Mouse (Mus musculus): ENCODE measurements around the gene Cldn12. TPM values are rescaled to one million over a fixed set of nuclear protein-coding genes. Genes with fewer than 3 reads are reported as not detected.
A peak's percentile ranks its signal among the peaks of the same experiment; 100 is the strongest.

Gene Cldn12
- polyA plus RNA-seq, 1 experiment from 2014 or later = 17.8 TPM

DNA sequence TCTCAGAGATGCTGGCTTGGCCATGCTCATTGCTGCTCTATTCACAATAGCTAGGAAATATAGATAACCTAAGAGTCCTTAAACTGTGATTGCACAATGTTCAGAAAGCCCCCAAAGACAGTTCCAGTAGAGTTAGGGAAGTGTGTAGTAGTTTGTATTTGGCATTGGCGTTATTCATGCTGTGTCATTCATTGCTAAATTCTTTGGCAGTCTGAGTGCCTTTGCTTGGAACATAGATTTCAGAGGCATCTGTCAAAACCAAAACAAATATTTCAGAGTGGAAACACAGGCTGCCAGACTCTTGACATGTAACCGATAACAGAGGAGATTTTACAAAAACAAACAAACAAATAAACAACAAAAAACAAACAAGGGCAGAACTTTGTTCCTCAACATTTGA lies 13.2 kb downstream of the Cldn12 start:
- Histone ChIP-seq H3K4me2 (replicated peaks) (no peak overlapping the region), H3K4me3 (replicated peaks; ENCODE audit: low read length) (no peak overlapping the region), H3K27me3 (ENCODE audit: control insufficient read depth, insufficient read depth, low read length) (no peaks in the 10 kb centered on the region), H3K4me1 (replicated peaks; ENCODE audit: control insufficient read depth, insufficient read depth, low read length) (no peaks in the 10 kb centered on the region), H3K36me3 (replicated peaks; ENCODE audit: control insufficient read depth, insufficient read depth) (no peaks in the 10 kb centered on the region), H3K9me3 (ENCODE audit: control insufficient read depth, low read length) (no peaks in the 10 kb centered on the region), H3K27ac (no peak overlapping the region), H3K9ac (no peak overlapping the region)
- DNase-seq (ENCODE audit: low spot score) = no peak
- no peak for ATAC-seq (ENCODE audit: low FRiP score)
- 78% methylated on average over 2 of the region's 2 CpGs for WGBS

DNA sequence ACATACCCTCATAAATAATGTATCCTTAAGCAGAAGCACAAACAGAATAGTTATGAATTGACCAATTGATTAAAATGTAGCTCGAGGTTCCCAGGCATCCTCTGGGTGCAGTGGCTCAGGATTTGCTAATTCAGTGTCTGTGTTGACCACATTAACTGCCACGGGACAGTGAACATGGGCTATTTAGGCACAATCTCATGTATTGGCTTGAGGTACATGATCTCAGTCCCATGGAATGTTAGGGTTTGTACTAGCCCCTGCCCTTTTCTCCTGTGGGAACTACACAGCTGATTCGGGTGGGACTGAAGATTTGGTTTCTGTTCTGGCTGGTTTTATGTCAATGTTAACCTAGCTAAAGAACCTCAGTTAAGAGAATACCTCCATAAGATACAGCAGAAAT lies 18.4 kb downstream of the Cldn12 start:
- no peaks in the 10 kb centered on the region for H3K27me3 ChIP-seq (ENCODE audit: control insufficient read depth, insufficient read depth, low read length)
- H3K9me3 ChIP-seq (ENCODE audit: control insufficient read depth, low read length) = no peaks in the 10 kb centered on the region
- H3K4me2 ChIP-seq (replicated peaks) = no peak overlapping the region
- no peak overlapping the region for H3K27ac ChIP-seq
- no peak for DNase-seq (ENCODE audit: low spot score)
- no peaks in the 10 kb centered on the region for H3K36me3 ChIP-seq (replicated peaks; ENCODE audit: control insufficient read depth, insufficient read depth)
- no peak overlapping the region for H3K4me3 ChIP-seq (replicated peaks; ENCODE audit: low read length)
- no peak overlapping the region for H3K9ac ChIP-seq
- WGBS = 50% methylated on average over 3 of the region's 3 CpGs
- H3K4me1 ChIP-seq (replicated peaks; ENCODE audit: control insufficient read depth, insufficient read depth, low read length) = no peaks in the 10 kb centered on the region
- ATAC-seq (ENCODE audit: low FRiP score) = no peak

DNA sequence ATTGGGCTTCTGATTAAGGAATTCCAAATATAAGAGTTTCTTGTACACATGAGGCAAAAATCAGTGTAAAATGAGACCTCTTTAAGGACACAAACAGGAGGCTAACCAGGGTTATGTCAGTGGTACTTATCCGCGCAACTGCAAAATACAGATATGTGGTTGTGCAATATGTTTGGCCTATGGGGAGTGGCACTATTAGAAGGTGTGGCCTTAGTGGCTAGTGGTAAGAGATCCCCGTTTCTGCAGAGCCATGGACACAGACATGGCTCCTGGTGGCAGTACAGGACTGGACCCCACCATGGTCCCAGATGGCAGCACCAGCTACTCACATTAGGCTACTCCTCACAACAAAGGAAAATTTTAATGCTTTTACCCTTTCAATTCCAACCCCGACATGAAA lies 19.7 kb downstream of the Cldn12 start:
- Histone ChIP-seq H3K4me3 (replicated peaks; ENCODE audit: low read length) (no peak overlapping the region), H3K9me3 (ENCODE audit: control insufficient read depth, low read length) (no peaks in the 10 kb centered on the region), H3K4me2 (replicated peaks) (no peak overlapping the region), H3K4me1 (replicated peaks; ENCODE audit: control insufficient read depth, insufficient read depth, low read length) (no peaks in the 10 kb centered on the region), H3K27me3 (ENCODE audit: control insufficient read depth, insufficient read depth, low read length) (no peaks in the 10 kb centered on the region), H3K27ac (no peak overlapping the region), H3K36me3 (replicated peaks; ENCODE audit: control insufficient read depth, insufficient read depth) (no peaks in the 10 kb centered on the region), H3K9ac (no peak overlapping the region)
- DNase-seq (ENCODE audit: low spot score) = no peak
- WGBS = 91% methylated on average over 4 of the region's 4 CpGs
- peak; percentile 32; the same call in 1 of the 2 replicates for ATAC-seq (ENCODE audit: low FRiP score)

DNA sequence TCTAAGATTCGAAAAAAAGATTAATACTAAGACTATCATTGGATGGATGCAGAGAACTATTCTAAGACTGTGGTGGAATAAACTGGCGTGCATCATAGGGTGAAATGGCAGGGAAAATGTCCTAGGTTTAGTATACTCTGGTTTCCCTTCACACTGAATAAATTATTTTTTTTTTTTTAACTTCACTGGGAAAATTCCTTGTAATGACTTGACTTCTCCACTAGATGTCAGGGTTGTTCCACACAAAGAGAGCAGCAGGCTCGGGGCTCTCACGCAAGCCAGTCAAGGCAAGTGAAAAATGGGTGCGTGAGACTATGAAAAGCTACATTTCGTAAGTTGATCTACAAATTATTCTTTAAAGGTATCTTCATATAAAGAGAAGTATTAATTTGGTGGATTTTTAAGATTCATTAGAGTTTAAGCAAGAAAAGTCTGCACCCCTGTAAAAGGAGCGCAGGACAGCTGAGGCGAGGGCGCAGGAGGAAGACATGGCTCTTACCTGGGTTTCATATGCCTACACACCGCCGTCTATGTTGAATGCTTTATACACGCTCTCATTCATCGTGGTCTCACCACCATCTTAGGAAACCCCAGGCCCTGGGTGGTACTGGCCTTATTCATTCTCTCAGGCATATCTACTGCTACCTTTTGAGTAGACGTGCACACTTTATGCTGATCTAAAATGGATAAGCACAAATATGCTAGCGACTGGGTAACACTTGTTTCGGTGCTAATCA lies 20.3 kb downstream of the Cldn12 start:
- no peak overlapping the region for H3K4me2 ChIP-seq (replicated peaks)

DNA sequence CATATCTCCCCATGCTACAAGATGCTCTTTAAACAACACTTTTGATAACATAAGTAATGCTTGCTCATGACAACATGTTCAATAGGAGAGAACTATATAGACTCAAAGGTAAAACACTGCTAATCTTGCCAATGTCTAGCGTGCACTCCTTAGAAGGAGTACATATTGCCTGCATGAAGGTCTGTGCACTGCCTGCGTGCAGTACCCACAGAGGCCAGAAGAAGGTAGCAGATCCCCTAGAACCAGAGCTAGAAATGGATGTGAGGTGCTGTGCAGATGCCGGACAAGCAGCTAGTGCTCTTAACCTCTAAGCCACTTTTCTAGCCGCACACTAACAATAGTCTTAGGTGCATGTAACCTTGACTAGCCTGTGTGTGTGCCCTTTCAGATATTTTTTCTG lies 22.6 kb downstream of the Cldn12 start:
- no peaks in the 10 kb centered on the region for H3K9me3 ChIP-seq (ENCODE audit: control insufficient read depth, low read length)
- 97% methylated on average over 4 of the region's 4 CpGs for WGBS
- ATAC-seq (ENCODE audit: low FRiP score) = no peak

More for the DNA sequence above, 20.3 kb downstream of the Cldn12 start:
- Histone ChIP-seq H3K27me3 (ENCODE audit: control insufficient read depth, insufficient read depth, low read length) (no peaks in the 10 kb centered on the region), H3K9ac (no peak overlapping the region), H3K9me3 (ENCODE audit: control insufficient read depth, low read length) (no peaks in the 10 kb centered on the region), H3K27ac (no peak overlapping the region), H3K4me1 (replicated peaks; ENCODE audit: control insufficient read depth, insufficient read depth, low read length) (no peaks in the 10 kb centered on the region), H3K4me3 (replicated peaks; ENCODE audit: low read length) (no peak overlapping the region), H3K36me3 (replicated peaks; ENCODE audit: control insufficient read depth, insufficient read depth) (no peaks in the 10 kb centered on the region)
- peak; percentile 83 for DNase-seq (ENCODE audit: low spot score)
- peak; percentile 65; the same call in 1 of the 2 replicates for ATAC-seq (ENCODE audit: low FRiP score)
- 44% methylated on average over 16 of the region's 16 CpGs for WGBS

DNA sequence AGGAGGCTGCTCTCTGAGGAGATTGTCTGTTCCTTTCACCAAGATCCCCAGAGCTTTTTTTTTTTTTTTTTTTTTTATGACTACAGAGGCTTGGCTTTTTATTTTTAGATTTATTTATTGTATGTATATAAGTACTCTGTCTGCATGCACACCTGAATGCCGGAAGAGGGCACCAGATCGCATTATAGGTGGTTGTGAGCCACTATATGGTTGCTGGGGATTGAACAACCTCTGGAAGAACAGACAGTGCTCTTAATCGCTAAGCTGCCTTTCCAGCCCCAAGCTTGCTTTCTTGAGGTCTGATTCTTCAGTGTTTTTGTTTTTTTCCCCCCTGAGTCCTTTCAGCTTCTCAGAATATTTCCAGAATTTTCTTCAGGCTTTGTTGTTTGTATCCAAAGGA lies 28.7 kb downstream of the Cldn12 start:
- Histone ChIP-seq H3K4me2 (replicated peaks) (no peak overlapping the region), H3K27ac (no peak overlapping the region), H3K4me1 (replicated peaks; ENCODE audit: control insufficient read depth, insufficient read depth, low read length) (no peaks in the 10 kb centered on the region), H3K36me3 (replicated peaks; ENCODE audit: control insufficient read depth, insufficient read depth) (no peaks in the 10 kb centered on the region), H3K9me3 (ENCODE audit: control insufficient read depth, low read length) (no peaks in the 10 kb centered on the region), H3K9ac (no peak overlapping the region), H3K4me3 (replicated peaks; ENCODE audit: low read length) (no peak overlapping the region), H3K27me3 (ENCODE audit: control insufficient read depth, insufficient read depth, low read length) (no peaks in the 10 kb centered on the region)
- DNase-seq (ENCODE audit: low spot score) (no peak), ATAC-seq (ENCODE audit: low FRiP score) (no peak)
- WGBS = 36% methylated on average over 3 of the region's 3 CpGs

More for the DNA sequence above, 22.6 kb downstream of the Cldn12 start:
- DNase-seq (ENCODE audit: low spot score) = no peak
- H3K27ac ChIP-seq = no peak overlapping the region
- H3K9ac ChIP-seq = no peak overlapping the region
- no peak overlapping the region for H3K4me2 ChIP-seq (replicated peaks)
- H3K4me1 ChIP-seq (replicated peaks; ENCODE audit: control insufficient read depth, insufficient read depth, low read length) = no peaks in the 10 kb centered on the region
- H3K36me3 ChIP-seq (replicated peaks; ENCODE audit: control insufficient read depth, insufficient read depth) = no peaks in the 10 kb centered on the region
- H3K4me3 ChIP-seq (replicated peaks; ENCODE audit: low read length) = no peak overlapping the region
- H3K27me3 ChIP-seq (ENCODE audit: control insufficient read depth, insufficient read depth, low read length) = no peaks in the 10 kb centered on the region

- no peaks in the 10 kb centered on the region for H3K36me3 ChIP-seq (replicated peaks; ENCODE audit: control insufficient read depth, insufficient read depth)
- ATAC-seq (ENCODE audit: low FRiP score) (no peak), DNase-seq (ENCODE audit: low spot score) (no peak)
- no peaks in the 10 kb centered on the region for H3K4me1 ChIP-seq (replicated peaks; ENCODE audit: control insufficient read depth, insufficient read depth, low read length)
- no peak overlapping the region for H3K9ac ChIP-seq
- no peak overlapping the region for H3K4me3 ChIP-seq (replicated peaks; ENCODE audit: low read length)
- 67% methylated on average over 9 of the region's 9 CpGs for WGBS
- no peaks in the 10 kb centered on the region for H3K27me3 ChIP-seq (ENCODE audit: control insufficient read depth, insufficient read depth, low read length)
- no peaks in the 10 kb centered on the region for H3K9me3 ChIP-seq (ENCODE audit: control insufficient read depth, low read length)
- no peak overlapping the region for H3K27ac ChIP-seq
- no peak overlapping the region for H3K4me2 ChIP-seq (replicated peaks)
These were observed 31.4 kb downstream of the Cldn12 start for GRCm38 (mm10) chr5:5483254-5483858.

DNA sequence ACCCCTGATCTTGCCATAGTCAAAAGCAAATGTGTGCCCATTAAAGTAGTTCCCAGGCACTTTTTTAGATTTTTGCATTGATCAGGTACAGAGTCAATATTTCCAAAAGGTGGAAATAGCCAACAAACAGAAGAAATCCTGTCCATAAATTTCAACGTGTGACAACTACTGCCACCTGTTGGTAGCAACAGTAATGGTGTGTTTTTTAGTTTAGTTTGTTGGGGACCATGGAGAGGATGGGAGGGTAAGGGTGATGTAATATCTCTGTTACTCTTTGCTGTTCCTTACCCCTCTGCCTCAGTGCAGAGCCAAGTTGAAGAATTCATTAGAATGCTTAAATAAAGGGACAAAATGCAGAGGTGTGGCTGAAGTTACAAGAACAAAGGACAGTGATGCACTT lies 33.1 kb downstream of the Cldn12 start:
- peak; percentile 67 for DNase-seq (ENCODE audit: low spot score)
- Histone ChIP-seq H3K36me3 (replicated peaks; ENCODE audit: control insufficient read depth, insufficient read depth) (no peaks in the 10 kb centered on the region), H3K4me1 (replicated peaks; ENCODE audit: control insufficient read depth, insufficient read depth, low read length) (no peaks in the 10 kb centered on the region), H3K4me2 (replicated peaks) (no peak overlapping the region), H3K27ac (no peak overlapping the region), H3K9me3 (ENCODE audit: control insufficient read depth, low read length) (no peaks in the 10 kb centered on the region), H3K9ac (no peak overlapping the region), H3K4me3 (replicated peaks; ENCODE audit: low read length) (no peak overlapping the region), H3K27me3 (ENCODE audit: control insufficient read depth, insufficient read depth, low read length) (no peaks in the 10 kb centered on the region)
- 0% methylated on average over 1 of the region's 1 CpGs for WGBS
- no peak for ATAC-seq (ENCODE audit: low FRiP score)

- no peak within 1 kb of the TSS for H3K4me3 ChIP-seq (replicated peaks; ENCODE audit: low read length)
- H3K27ac ChIP-seq = no peak within 1 kb of the TSS
- no peaks in the 10 kb centered on the region for H3K9me3 ChIP-seq (ENCODE audit: control insufficient read depth, low read length)
- H3K36me3 ChIP-seq (replicated peaks; ENCODE audit: control insufficient read depth, insufficient read depth) = no peaks in the 10 kb centered on the region
- H3K4me2 ChIP-seq (replicated peaks) = no peak within 1 kb of the TSS
- no peaks in the 10 kb centered on the region for H3K4me1 ChIP-seq (replicated peaks; ENCODE audit: control insufficient read depth, insufficient read depth, low read length)
- H3K9ac ChIP-seq = no peak within 1 kb of the TSS
- no peaks in the 10 kb centered on the region for H3K27me3 ChIP-seq (ENCODE audit: control insufficient read depth, insufficient read depth, low read length)
- DNase-seq (ENCODE audit: low spot score) (no peak), ATAC-seq (ENCODE audit: low FRiP score) (no peak)
- WGBS = 94% methylated on average over 6 of the region's 6 CpGs
These were observed 35.7 kb downstream of the Cldn12 start, which contains the start of gene 1700015F17Rik for GRCm38 (mm10) chr5:5479043-5479442. TSS of gene 1700015F17Rik (minus strand) at chr5:5479143.

Measured in hindbrain, embryonic 14.5 days (tissue).